Mouse (Mus musculus): ENCODE measurements around the gene Rasgrp3. TPM values are rescaled to one million over a fixed set of nuclear protein-coding genes. Genes with fewer than 3 reads are reported as not detected.

Gene Rasgrp3
- polyA plus RNA-seq, 1 experiment from 2014 or later = 24.5 TPM

DNA sequence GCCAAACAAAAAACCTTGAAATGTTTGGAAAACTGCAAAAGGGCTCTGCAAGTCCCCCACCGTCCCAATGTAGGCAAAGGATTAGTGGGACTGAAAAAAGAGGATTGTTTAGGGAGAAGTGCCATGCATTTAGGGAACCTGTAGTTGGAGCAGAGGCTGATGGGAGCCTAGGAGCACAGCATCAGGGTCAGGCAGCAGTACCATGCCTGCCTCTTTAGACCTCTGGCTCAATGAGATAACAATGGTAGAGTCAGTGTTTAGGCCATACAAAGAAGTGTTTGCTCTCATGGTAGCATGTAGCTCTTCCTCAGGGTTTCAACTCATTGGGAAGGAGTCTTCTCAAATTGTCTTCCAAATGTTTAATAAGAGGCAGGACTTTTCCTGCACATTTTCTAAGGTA lies 40.3 kb downstream of the Rasgrp3 start:
- DNase-seq (no peak), ATAC-seq (ENCODE audit: insufficient read depth) (no peak)
- TF ChIP-seq CTCF (IDR thresholded peaks at IDR 0.05; ENCODE audit: low read depth) = no peak
- WGBS = 34% methylated on average over 1 of the region's 1 CpGs
- H3K27ac ChIP-seq (ENCODE audit: low read depth) = no peak overlapping the region
- peaks cover 5% of the 10 kb centered on the region; the same call in 1 of the 2 replicates for H3K4me1 ChIP-seq (ENCODE audit: insufficient read depth)
- no peak overlapping the region for H3K9ac ChIP-seq
- H3K27me3 ChIP-seq (ENCODE audit: insufficient read depth, low read length) = no peaks in the 10 kb centered on the region
- no peaks in the 10 kb centered on the region for H3K9me3 ChIP-seq (ENCODE audit: low read depth, low read length)
- H3K36me3 ChIP-seq (ENCODE audit: insufficient read depth) = no peaks in the 10 kb centered on the region
- no peak overlapping the region for H3K4me3 ChIP-seq (ENCODE audit: low read depth, low read length)
- H3K4me2 ChIP-seq = no peak overlapping the region

DNA sequence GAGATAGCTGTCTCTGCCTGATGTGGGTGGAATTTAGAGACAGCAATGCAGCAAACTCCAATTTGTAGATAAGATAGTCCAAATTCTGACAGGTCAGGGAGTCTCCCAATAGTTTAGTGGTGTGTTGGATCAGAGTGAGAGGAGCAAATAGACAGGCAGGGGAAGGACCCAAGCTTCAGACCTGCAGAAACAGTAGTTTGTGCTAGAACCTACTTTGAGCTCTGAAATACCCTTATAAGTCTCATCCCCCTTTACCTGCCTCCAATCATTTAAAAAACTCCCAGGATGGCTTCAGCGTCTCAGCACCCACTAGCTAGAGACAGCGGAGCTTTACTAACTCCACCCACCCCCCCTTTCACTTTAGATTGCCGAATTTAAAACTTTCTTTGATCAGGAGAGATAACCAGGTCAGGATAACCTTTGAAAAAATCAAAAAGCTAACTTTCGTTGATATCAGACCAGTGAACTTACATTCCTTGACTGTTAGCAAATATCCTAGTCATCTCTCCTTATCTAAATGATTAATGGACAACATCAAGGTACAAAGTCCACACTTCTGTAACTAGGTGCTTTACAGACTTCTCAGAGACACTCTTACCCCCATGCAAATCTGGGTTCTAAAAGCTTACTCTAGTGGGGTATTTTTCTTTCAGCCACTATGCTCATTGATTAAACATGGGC lies 41.2 kb downstream of the Rasgrp3 start:
- Histone ChIP-seq H3K9me3 (ENCODE audit: low read depth, low read length) (no peaks in the 10 kb centered on the region), H3K27me3 (ENCODE audit: insufficient read depth, low read length) (no peaks in the 10 kb centered on the region), H3K4me1 (ENCODE audit: insufficient read depth) (peaks cover 5% of the 10 kb centered on the region; the same call in 1 of the 2 replicates), H3K4me3 (ENCODE audit: low read depth, low read length) (no peak overlapping the region), H3K27ac (ENCODE audit: low read depth) (no peak overlapping the region), H3K4me2 (no peak overlapping the region), H3K36me3 (ENCODE audit: insufficient read depth) (no peaks in the 10 kb centered on the region), H3K9ac (no peak overlapping the region)
- DNase-seq (no peak), ATAC-seq (ENCODE audit: insufficient read depth) (no peak)
- 17% methylated on average over 4 of the region's 4 CpGs for WGBS
- no peak for TF ChIP-seq CTCF (IDR thresholded peaks at IDR 0.05; ENCODE audit: low read depth)

GRCm38 (mm10) chr17:75477655-75478054 lies 42.0 kb downstream of the Rasgrp3 start:
- no peak for TF ChIP-seq CTCF (IDR thresholded peaks at IDR 0.05; ENCODE audit: low read depth)
- Histone ChIP-seq H3K4me2 (no peak overlapping the region), H3K9me3 (ENCODE audit: low read depth, low read length) (no peaks in the 10 kb centered on the region), H3K27ac (ENCODE audit: low read depth) (no peak overlapping the region), H3K4me1 (ENCODE audit: insufficient read depth) (no peaks in the 10 kb centered on the region), H3K9ac (no peak overlapping the region), H3K4me3 (ENCODE audit: low read depth, low read length) (no peak overlapping the region), H3K27me3 (ENCODE audit: insufficient read depth, low read length) (no peaks in the 10 kb centered on the region), H3K36me3 (ENCODE audit: insufficient read depth) (no peaks in the 10 kb centered on the region)
- DNase-seq (no peak), ATAC-seq (ENCODE audit: insufficient read depth) (no peak)
- 52% methylated on average over 3 of the region's 3 CpGs for WGBS

GRCm38 (mm10) chr17:75478836-75479235 lies 43.1 kb downstream of the Rasgrp3 start:
- H3K4me3 ChIP-seq (ENCODE audit: low read depth, low read length) = no peak overlapping the region
- H3K4me2 ChIP-seq = no peak overlapping the region
- H3K27me3 ChIP-seq (ENCODE audit: insufficient read depth, low read length) = no peaks in the 10 kb centered on the region
- DNase-seq = no peak
- H3K4me1 ChIP-seq (ENCODE audit: insufficient read depth) = no peaks in the 10 kb centered on the region
- ATAC-seq (ENCODE audit: insufficient read depth) = no peak
- H3K36me3 ChIP-seq (ENCODE audit: insufficient read depth) = no peaks in the 10 kb centered on the region
- no peak overlapping the region for H3K9ac ChIP-seq
- no peak overlapping the region for H3K27ac ChIP-seq (ENCODE audit: low read depth)
- 61% methylated on average over 1 of the region's 1 CpGs for WGBS
- no peak for TF ChIP-seq CTCF (IDR thresholded peaks at IDR 0.05; ENCODE audit: low read depth)
- H3K9me3 ChIP-seq (ENCODE audit: low read depth, low read length) = no peaks in the 10 kb centered on the region

GRCm38 (mm10) chr17:75479663-75480062 lies 44.0 kb downstream of the Rasgrp3 start:
- no peak for DNase-seq
- H3K4me2 ChIP-seq = no peak overlapping the region
- no peaks in the 10 kb centered on the region for H3K27me3 ChIP-seq (ENCODE audit: insufficient read depth, low read length)
- no peak overlapping the region for H3K4me3 ChIP-seq (ENCODE audit: low read depth, low read length)
- no peaks in the 10 kb centered on the region for H3K9me3 ChIP-seq (ENCODE audit: low read depth, low read length)
- H3K4me1 ChIP-seq (ENCODE audit: insufficient read depth) = no peaks in the 10 kb centered on the region
- no peak overlapping the region for H3K27ac ChIP-seq (ENCODE audit: low read depth)
- H3K9ac ChIP-seq = no peak overlapping the region
- WGBS = 92% methylated on average over 2 of the region's 2 CpGs
- no peaks in the 10 kb centered on the region for H3K36me3 ChIP-seq (ENCODE audit: insufficient read depth)
- no peak for TF ChIP-seq CTCF (IDR thresholded peaks at IDR 0.05; ENCODE audit: low read depth)
- ATAC-seq (ENCODE audit: insufficient read depth) = no peak

DNA sequence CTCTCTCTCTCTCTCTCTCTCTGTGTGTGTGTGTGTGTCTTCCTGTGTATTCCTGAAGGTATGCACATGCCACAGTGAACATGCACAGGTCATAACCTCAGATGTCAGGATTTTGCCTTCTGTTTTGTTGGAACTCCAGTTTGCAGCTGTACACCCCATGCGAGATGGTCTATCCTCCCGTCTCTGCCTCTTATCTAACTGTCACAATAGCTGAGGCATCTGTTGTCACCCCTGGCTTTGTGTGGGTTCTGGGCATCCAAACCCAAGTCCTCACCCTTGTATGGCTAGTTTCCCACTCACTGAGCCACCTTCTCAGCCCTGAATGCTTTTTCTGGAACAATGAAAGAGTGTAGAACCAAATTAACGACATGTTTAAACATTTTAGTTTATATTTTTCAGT lies 44.7 kb downstream of the Rasgrp3 start:
- 54% methylated on average over 3 of the region's 3 CpGs for WGBS
- Histone ChIP-seq H3K9ac (no peak overlapping the region), H3K4me2 (no peak overlapping the region), H3K4me1 (ENCODE audit: insufficient read depth) (no peaks in the 10 kb centered on the region), H3K27ac (ENCODE audit: low read depth) (no peak overlapping the region), H3K4me3 (ENCODE audit: low read depth, low read length) (no peak overlapping the region), H3K36me3 (ENCODE audit: insufficient read depth) (no peaks in the 10 kb centered on the region), H3K9me3 (ENCODE audit: low read depth, low read length) (no peaks in the 10 kb centered on the region), H3K27me3 (ENCODE audit: insufficient read depth, low read length) (no peaks in the 10 kb centered on the region)
- no peak for TF ChIP-seq CTCF (IDR thresholded peaks at IDR 0.05; ENCODE audit: low read depth)
- DNase-seq (no peak), ATAC-seq (ENCODE audit: insufficient read depth) (no peak)

DNA sequence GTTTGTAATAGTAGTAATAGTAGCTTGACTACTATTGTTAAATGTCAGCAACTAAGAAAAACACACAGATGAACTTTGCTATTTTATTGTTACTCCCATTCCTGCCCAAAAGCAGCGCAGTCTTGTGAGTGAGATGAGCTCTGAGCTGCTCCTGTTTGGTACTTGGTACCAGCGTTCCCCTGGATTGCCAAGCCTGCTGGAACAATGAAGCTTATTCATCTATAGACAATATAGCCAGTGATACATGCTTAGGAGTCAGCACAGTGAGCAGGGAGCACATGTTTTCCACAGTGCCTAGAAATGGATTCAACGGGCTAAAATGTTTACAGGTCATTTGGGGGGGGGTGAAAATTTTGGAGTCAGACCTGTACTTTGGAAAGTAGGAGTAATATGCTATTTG lies 50.5 kb downstream of the Rasgrp3 start:
- DNase-seq = no peak
- H3K27ac ChIP-seq (ENCODE audit: low read depth) = no peak overlapping the region
- no peak overlapping the region for H3K9ac ChIP-seq
- no peaks in the 10 kb centered on the region for H3K27me3 ChIP-seq (ENCODE audit: insufficient read depth, low read length)
- 77% methylated on average over 3 of the region's 3 CpGs for WGBS
- TF ChIP-seq CTCF (IDR thresholded peaks at IDR 0.05; ENCODE audit: low read depth) = no peak
- no peak for ATAC-seq (ENCODE audit: insufficient read depth)
- H3K4me3 ChIP-seq (ENCODE audit: low read depth, low read length) = no peak overlapping the region
- no peaks in the 10 kb centered on the region for H3K9me3 ChIP-seq (ENCODE audit: low read depth, low read length)
- no peaks in the 10 kb centered on the region for H3K4me1 ChIP-seq (ENCODE audit: insufficient read depth)
- H3K36me3 ChIP-seq (ENCODE audit: insufficient read depth) = no peaks in the 10 kb centered on the region
- no peak overlapping the region for H3K4me2 ChIP-seq

All from lung, embryonic 14.5 days (tissue).